Mouse (Mus musculus) ES-Bruce4 (cell line): ENCODE measurements around the gene Colgalt1. TPM values are rescaled to one million over a fixed set of nuclear protein-coding genes. Genes with fewer than 3 reads are reported as not detected.

Experiments used
- H3K27ac ChIP-seq: 2 replicates; pipeline ENCODE4 v1.5.1; 2012; ENCODE audit warnings: low read length, inconsistent platforms; ENCODE audit not compliant: insufficient read depth
- H3K27me3 ChIP-seq: 2 replicates; pipeline ENCODE4 v1.6.1; 2012; ENCODE audit warnings: mild to moderate bottlenecking, low read length, inconsistent platforms; ENCODE audit not compliant: control insufficient read depth, poor library complexity, insufficient read depth, severe bottlenecking
- H3K36me3 ChIP-seq: 2 replicates; pipeline ENCODE4 v1.6.1; 2012; ENCODE audit warnings: inconsistent platforms, mild to moderate bottlenecking, low read length, moderate library complexity; ENCODE audit not compliant: control insufficient read depth, poor library complexity, insufficient read depth, severe bottlenecking
- H3K4me1 ChIP-seq: one replicate; pipeline ENCODE4 v1.8.1; 2011; ENCODE audit warnings: low read length; ENCODE audit not compliant: control insufficient read depth, insufficient read depth
- H3K4me3 ChIP-seq: 2 replicates; pipeline ENCODE4 v1.5.1; 2011; ENCODE audit warnings: low read depth, mild to moderate bottlenecking, low read length
- H3K9ac ChIP-seq: 2 replicates; pipeline ENCODE4 v1.6.1; 2012; ENCODE audit warnings: low read depth, mild to moderate bottlenecking, inconsistent platforms; ENCODE audit not compliant: poor library complexity, severe bottlenecking
- H3K9me3 ChIP-seq: replicated peaks from 2 replicates; pipeline ENCODE4 v1.6.1; 2012; ENCODE audit warnings: mild to moderate bottlenecking, low read length, inconsistent platforms; ENCODE audit not compliant: control insufficient read depth, poor library complexity, insufficient read depth, severe bottlenecking
- CTCF ChIP-seq: IDR thresholded peaks from one replicate; pipeline ENCODE4 v1.8.1; 2011; ENCODE audit warnings: low read depth, low read length
- EP300 ChIP-seq: IDR thresholded peaks from 2 replicates; pipeline ENCODE4 v1.6.1; 2011; ENCODE audit warnings: low read depth, low read length; ENCODE audit not compliant: insufficient read depth
- POLR2A ChIP-seq: IDR thresholded peaks from one replicate; pipeline ENCODE4 v1.8.1; 2011; ENCODE audit warnings: low read length; ENCODE audit not compliant: insufficient read depth
- polyA plus RNA-seq: library from polyadenylated mRNA; stranded (reverse); fragments of >200 nt; gene quantifications from 2 replicates; pipeline ENCODE4 v1.2.4, GENCODE M21; 2011; ENCODE audit warnings: low read depth; ENCODE audit not compliant: missing spikeins, insufficient read depth, insufficient read length

Colgalt1 gene
- polyA plus RNA-seq, 1 experiment: 83.2 TPM

- Histone ChIP-seq H3K36me3 (no peaks in the 10 kb centered on the region), H3K4me1 (no peaks in the 10 kb centered on the region), H3K9me3 (no peaks in the 10 kb centered on the region), H3K27me3 (no peaks in the 10 kb centered on the region), H3K9ac (no peak overlapping the region), H3K4me3 (no peak overlapping the region), H3K27ac (no peak overlapping the region)
- TF ChIP-seq EP300 (no peak), POLR2A (no peak), CTCF (no peak)
These were observed 17.1 kb upstream of the Colgalt1 start for GRCm38 (mm10) chr8:71593556-71594323.

GRCm38 (mm10) chr8:71594324-71594722, 16.5 kb upstream of the Colgalt1 start:
- TF ChIP-seq CTCF: no peak
- no peak for TF ChIP-seq POLR2A
- TF ChIP-seq EP300: no peak
- H3K4me1 ChIP-seq: no peaks in the 10 kb centered on the region
- no peaks in the 10 kb centered on the region for H3K9me3 ChIP-seq
- no peaks in the 10 kb centered on the region for H3K27me3 ChIP-seq
- no peak overlapping the region for H3K27ac ChIP-seq
- H3K9ac ChIP-seq: no peak overlapping the region
- no peak overlapping the region for H3K4me3 ChIP-seq
- no peaks in the 10 kb centered on the region for H3K36me3 ChIP-seq

- Histone ChIP-seq H3K27ac (no peak overlapping the region), H3K9ac (no peak overlapping the region), H3K36me3 (no peaks in the 10 kb centered on the region), H3K4me1 (no peaks in the 10 kb centered on the region), H3K9me3 (no peaks in the 10 kb centered on the region), H3K4me3 (no peak overlapping the region), H3K27me3 (no peaks in the 10 kb centered on the region)
- TF ChIP-seq EP300 (peak; percentile 47; the same call in 1 of the 2 replicates), CTCF (peak; percentile 99), POLR2A (no peak)
These were observed 14.9 kb upstream of the Colgalt1 start for GRCm38 (mm10) chr8:71595862-71596261.

- no peaks in the 10 kb centered on the region for H3K9me3 ChIP-seq
- H3K36me3 ChIP-seq: no peaks in the 10 kb centered on the region
- no peak overlapping the region for H3K4me3 ChIP-seq
- H3K4me1 ChIP-seq: no peaks in the 10 kb centered on the region
- H3K9ac ChIP-seq: no peak overlapping the region
- no peak overlapping the region for H3K27ac ChIP-seq
- TF ChIP-seq POLR2A: no peak
- no peak for TF ChIP-seq EP300
- TF ChIP-seq CTCF: peak; percentile 8
- no peaks in the 10 kb centered on the region for H3K27me3 ChIP-seq
These were observed 14.4 kb upstream of the Colgalt1 start for GRCm38 (mm10) chr8:71596384-71596783.

GRCm38 (mm10) chr8:71596798-71597197, 14.0 kb upstream of the Colgalt1 start:
- TF ChIP-seq EP300 (no peak), POLR2A (no peak)
- Histone ChIP-seq H3K9ac (no peak overlapping the region), H3K27me3 (no peaks in the 10 kb centered on the region), H3K27ac (no peak overlapping the region), H3K9me3 (no peaks in the 10 kb centered on the region), H3K4me1 (no peaks in the 10 kb centered on the region), H3K36me3 (no peaks in the 10 kb centered on the region), H3K4me3 (no peak overlapping the region)

- Histone ChIP-seq H3K9ac (no peak within 1 kb of the TSS), H3K4me3 (no peak within 1 kb of the TSS), H3K36me3 (no peaks in the 10 kb centered on the region), H3K27me3 (no peaks in the 10 kb centered on the region), H3K4me1 (no peaks in the 10 kb centered on the region), H3K27ac (no peak within 1 kb of the TSS), H3K9me3 (no peaks in the 10 kb centered on the region)
- TF ChIP-seq CTCF: no peak
- no peak for TF ChIP-seq EP300
- TF ChIP-seq POLR2A: no peak
These were observed 13.3 kb upstream of the Colgalt1 start, which contains the start of gene Fam129c for GRCm38 (mm10) chr8:71597451-71597850. Fam129c (plus strand) TSS chr8:71597648.
